13 mouse cellular contexts compared by ENCODE assay signal in genomic region chr2:34532394-34532793, GRCm38 (mm10).
DNase-seq lines count a peak whose midpoint lies in the region; ATAC-seq lines count a peak whose summit lies in the region.
"Had no signal": no experiment of that assay in that cellular context is flagged by ENCODE, and none has a peak within 500 bp of the region (broad histone marks: within the 10 kb centered on the region; RNA-seq: fewer than 3 reads in every experiment).

No protein-coding gene starts in this region.

- ATAC-seq in heart, embryonic 11.5 days (replicated peaks; ENCODE audit: insufficient number of reproducible peaks, low FRiP score, low TSS enrichment) = no peak
- no peak for ATAC-seq in hindbrain, embryonic 16.5 days
- ATAC-seq in hindbrain, embryonic 12.5 days (ENCODE audit: low FRiP score) = no peak
- ATAC-seq in embryonic facial prominence, embryonic 15.5 days (ENCODE audit: insufficient number of reproducible peaks, low FRiP score, low TSS enrichment, low read depth) = no peak

- no peak for DNase-seq in heart, postnatal 14 days
- DNase-seq in NIH3T3 (ENCODE audit: low read depth) = peak; percentile 11
- no peak for DNase-seq in cerebellum, adult 9-10 months
- no peak for DNase-seq in kidney, postnatal 14 days
- DNase-seq: cerebellum, postnatal 36 days; kidney, adult 2 months; liver; lung, adult 2 months; thymus, adult 2 months had no signal

- peaks cover 5% of the 10 kb centered on the region; the same call in 1 of the 2 replicates for H3K4me1 ChIP-seq in heart, embryonic 11.5 days (ENCODE audit: control insufficient read depth, insufficient read depth, low read length)
- peaks cover 15% of the 10 kb centered on the region for H3K4me1 ChIP-seq in hindbrain, embryonic 16.5 days (ENCODE audit: control insufficient read depth, insufficient read depth, low read depth, low read length)
- H3K4me1 ChIP-seq in hindbrain, embryonic 12.5 days = peaks cover 31% of the 10 kb centered on the region
- peaks cover 35% of the 10 kb centered on the region for H3K4me1 ChIP-seq in embryonic facial prominence, embryonic 15.5 days

- H3K27me3 ChIP-seq in heart, embryonic 11.5 days (ENCODE audit: control insufficient read depth, insufficient read depth, low read length) = no peaks in the 10 kb centered on the region
- no peaks in the 10 kb centered on the region for H3K27me3 ChIP-seq in hindbrain, embryonic 16.5 days (replicated peaks; ENCODE audit: control insufficient read depth, insufficient read depth, low read length)
- H3K27me3 ChIP-seq in hindbrain, embryonic 12.5 days = no peaks in the 10 kb centered on the region
- no peaks in the 10 kb centered on the region for H3K27me3 ChIP-seq in embryonic facial prominence, embryonic 15.5 days

- H3K36me3 ChIP-seq in heart, embryonic 11.5 days (ENCODE audit: control insufficient read depth, insufficient read depth, low read length) = no peaks in the 10 kb centered on the region; the same call in 1 of the 2 replicates
- H3K36me3 ChIP-seq in hindbrain, embryonic 16.5 days (ENCODE audit: control insufficient read depth, insufficient read depth, low read length) = no peaks in the 10 kb centered on the region
- H3K36me3 ChIP-seq in hindbrain, embryonic 12.5 days = no peaks in the 10 kb centered on the region
- no peaks in the 10 kb centered on the region for H3K36me3 ChIP-seq in embryonic facial prominence, embryonic 15.5 days

- WGBS in heart, embryonic 11.5 days (ENCODE audit: insufficient replicate concordance) = 86% methylated on average over 1 of the region's 1 CpGs
- WGBS in hindbrain, embryonic 16.5 days = 54% methylated on average over 1 of the region's 1 CpGs
- 76% methylated on average over 1 of the region's 1 CpGs for WGBS in hindbrain, embryonic 12.5 days
- 64% methylated on average over 1 of the region's 1 CpGs for WGBS in embryonic facial prominence, embryonic 15.5 days

- H3K4me2 ChIP-seq in heart, embryonic 11.5 days = no peak overlapping the region
- no peak overlapping the region for H3K4me2 ChIP-seq in hindbrain, embryonic 16.5 days (ENCODE audit: low read length)
- H3K4me2 ChIP-seq in hindbrain, embryonic 12.5 days (replicated peaks) = no peak overlapping the region
- H3K4me2 ChIP-seq in embryonic facial prominence, embryonic 15.5 days (replicated peaks) = no peak overlapping the region

- intact Hi-C loops in heart, postnatal 14 days (cut with DNase I) = no loop called here

- no peaks in the 10 kb centered on the region for H3K9me3 ChIP-seq in heart, embryonic 11.5 days (replicated peaks; ENCODE audit: control insufficient read depth, low read length)
- no peaks in the 10 kb centered on the region for H3K9me3 ChIP-seq in hindbrain, embryonic 16.5 days (ENCODE audit: control insufficient read depth, low read length)
- H3K9me3 ChIP-seq in hindbrain, embryonic 12.5 days (replicated peaks) = no peaks in the 10 kb centered on the region
- no peaks in the 10 kb centered on the region for H3K9me3 ChIP-seq in embryonic facial prominence, embryonic 15.5 days (replicated peaks)

- H3K9ac ChIP-seq in heart, embryonic 11.5 days (ENCODE audit: low read depth, low read length) = no peak overlapping the region
- H3K9ac ChIP-seq in hindbrain, embryonic 16.5 days (ENCODE audit: low read depth, low read length) = no peak overlapping the region
- no peak overlapping the region for H3K9ac ChIP-seq in hindbrain, embryonic 12.5 days
- H3K9ac ChIP-seq in embryonic facial prominence, embryonic 15.5 days = no peak overlapping the region

- no peak overlapping the region for H3K4me3 ChIP-seq in heart, embryonic 11.5 days (ENCODE audit: low read depth, low read length)
- H3K4me3 ChIP-seq in hindbrain, embryonic 16.5 days (ENCODE audit: low read length) = no peak overlapping the region
- no peak overlapping the region for H3K4me3 ChIP-seq in hindbrain, embryonic 12.5 days
- H3K4me3 ChIP-seq in embryonic facial prominence, embryonic 15.5 days (replicated peaks) = no peak overlapping the region

- H3K27ac ChIP-seq in heart, embryonic 11.5 days (ENCODE audit: low read depth, low read length) = peak overlapping the region; percentile 7; the same call in 1 of the 2 replicates
- peak overlapping the region; percentile 30; the same call in 1 of the 2 replicates for H3K27ac ChIP-seq in hindbrain, embryonic 16.5 days (ENCODE audit: low read depth, low read length)
- H3K27ac ChIP-seq in hindbrain, embryonic 12.5 days = no peak overlapping the region
- peak overlapping the region; percentile 66 for H3K27ac ChIP-seq in embryonic facial prominence, embryonic 15.5 days (replicated peaks)
